Mouse (Mus musculus) kidney, adult 11 months (tissue): Measurements from ENCODE around the gene Cd70.
"Not testable (repeated sequence)": the region's sequence is repeated elsewhere in the genome, so short reads cannot be mapped to it uniquely, and the experiment has no call there.

Source experiments
- DNase-seq: peaks from one replicate; pipeline ENCODE4 v3.0.0; 2022

Cd70 gene

DNA sequence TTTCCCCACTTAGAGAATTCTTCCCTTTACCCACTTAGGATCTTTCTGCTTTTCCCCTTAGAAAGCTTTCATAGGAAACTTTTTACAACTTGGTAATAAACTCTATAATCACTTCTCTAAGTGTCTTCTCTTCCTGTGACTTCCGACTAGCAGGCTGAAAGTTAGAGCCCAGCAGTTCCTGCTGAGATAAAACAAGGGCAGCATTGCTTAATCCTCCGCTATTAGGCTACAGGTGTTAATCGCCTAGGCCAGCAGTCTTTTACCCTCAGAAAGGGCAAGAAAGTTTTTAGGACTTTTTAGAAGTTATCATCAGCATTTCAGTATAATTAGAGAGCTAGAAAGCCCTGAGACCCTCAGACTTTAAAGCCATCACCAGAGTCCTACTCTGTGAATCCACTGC is 15.6 kb downstream of the Cd70 start:
- DNase-seq: not testable (repeated sequence)

DNA sequence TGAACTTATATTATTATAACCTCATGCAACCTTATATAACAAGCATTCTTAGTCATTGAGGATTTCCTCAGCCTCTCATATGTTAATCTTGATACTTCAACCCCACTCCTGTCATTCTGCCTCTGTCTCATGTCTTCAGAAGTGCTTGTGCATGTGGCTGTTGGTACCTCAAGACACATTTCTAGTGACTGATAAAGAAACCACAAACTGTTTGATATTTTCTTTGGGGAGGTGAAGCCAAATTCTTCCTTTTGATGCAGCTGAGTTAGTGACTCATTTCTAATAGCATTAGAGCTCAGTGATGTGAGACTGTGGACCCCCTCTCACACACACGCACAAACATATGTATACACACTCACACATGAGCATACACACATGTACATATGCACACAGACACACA is 17.8 kb downstream of the Cd70 start:
- DNase-seq: no peak

DNA sequence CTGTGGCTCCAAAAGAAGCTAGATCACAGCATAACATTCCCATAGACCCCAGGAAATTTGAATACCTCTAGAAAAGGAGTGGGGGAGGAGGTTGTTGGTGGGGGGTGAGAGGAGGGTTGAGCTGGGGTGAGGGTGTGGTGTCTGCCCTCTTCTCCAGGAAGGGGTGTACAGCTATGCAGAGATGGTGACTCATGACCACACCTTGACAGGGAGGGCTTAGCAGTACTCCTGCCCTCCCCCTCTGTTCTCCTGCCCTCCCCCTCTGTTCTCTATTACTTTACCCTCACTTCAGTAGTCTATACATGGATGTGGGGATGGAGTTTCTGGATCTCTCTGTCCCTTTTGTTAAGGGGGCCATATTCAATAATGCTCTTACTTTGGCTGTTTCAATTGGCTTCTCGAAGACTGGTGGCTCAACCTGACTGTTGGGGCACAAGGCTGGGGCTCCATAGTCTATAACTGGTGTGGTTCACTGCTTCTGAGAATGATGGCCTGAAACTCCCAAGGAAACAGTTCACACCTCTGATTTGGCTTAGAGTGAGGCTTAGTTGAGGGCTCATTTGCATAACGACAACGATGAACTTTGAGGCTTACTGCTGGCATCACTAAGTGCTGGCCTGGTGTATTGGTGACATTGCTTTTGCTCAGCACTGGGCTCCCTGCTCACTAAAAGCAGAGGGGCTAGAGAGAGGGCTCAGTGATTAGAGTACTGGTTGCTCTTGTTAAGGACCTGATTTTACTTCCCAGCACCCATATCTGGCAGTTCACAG is 23.5 kb downstream of the Cd70 start:
- no peak for DNase-seq

DNA sequence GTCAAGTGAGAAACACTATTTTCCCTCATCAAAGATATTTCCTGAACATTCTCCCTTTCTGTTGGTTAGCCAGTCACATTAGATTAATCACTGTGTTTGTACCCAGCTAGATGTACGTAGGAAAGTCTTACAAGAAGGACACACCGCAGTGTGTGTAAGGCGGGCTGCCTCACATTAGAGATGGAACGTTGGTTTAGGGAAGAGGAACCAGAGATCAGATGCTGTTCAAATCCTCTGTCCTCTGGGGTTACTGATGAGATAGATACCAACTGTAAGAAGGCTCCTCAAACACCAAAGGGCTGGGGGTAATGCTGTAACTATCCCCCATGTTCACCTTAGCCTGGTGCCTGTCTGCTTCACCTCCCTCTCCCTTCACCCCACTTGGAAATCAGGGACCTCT is 24.8 kb downstream of the Cd70 start:
- no peak for DNase-seq

DNA sequence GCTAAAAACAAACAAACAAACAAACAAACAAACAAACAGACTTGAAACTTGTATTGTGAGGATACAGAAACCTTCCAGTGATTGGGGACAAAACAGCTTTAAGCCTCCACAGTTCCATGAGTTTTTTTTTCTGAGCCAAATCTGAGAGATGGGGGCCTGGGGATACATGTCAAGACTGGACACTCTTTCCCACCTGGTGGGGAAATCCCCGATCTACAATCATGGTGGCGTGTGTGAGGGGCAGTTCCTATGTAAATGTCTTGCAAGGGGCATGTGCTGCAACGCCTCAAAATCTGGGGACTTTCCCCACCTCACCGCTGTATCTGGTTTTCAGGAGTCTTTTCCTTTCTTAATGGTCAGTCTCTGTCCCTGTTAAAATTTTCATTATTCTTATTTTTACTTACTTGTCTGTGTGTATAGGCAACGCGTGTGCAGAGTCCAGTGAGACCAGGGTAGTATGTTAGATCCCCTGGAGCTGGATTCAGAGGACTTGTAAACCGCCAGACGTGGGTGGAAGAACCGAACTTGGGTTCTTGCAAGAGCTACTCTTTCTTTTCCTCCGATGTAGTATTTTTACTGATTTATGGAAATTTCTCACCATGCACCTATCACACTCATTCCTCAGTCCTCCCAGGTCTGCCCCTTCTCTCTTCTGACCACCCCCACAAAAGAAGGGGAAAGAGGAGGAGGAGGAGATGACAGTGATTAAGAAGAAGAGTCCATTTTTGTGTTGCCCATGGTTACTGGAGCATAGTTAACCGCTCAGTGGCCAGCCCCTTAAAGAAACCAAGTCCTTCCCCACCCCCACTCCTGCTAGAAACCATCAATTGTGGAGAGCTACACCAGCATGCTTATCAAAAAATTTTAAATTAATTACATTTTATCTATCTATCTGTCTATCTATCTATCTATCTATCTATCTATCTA is 26.1 kb downstream of the Cd70 start:
- no peak for DNase-seq

DNA sequence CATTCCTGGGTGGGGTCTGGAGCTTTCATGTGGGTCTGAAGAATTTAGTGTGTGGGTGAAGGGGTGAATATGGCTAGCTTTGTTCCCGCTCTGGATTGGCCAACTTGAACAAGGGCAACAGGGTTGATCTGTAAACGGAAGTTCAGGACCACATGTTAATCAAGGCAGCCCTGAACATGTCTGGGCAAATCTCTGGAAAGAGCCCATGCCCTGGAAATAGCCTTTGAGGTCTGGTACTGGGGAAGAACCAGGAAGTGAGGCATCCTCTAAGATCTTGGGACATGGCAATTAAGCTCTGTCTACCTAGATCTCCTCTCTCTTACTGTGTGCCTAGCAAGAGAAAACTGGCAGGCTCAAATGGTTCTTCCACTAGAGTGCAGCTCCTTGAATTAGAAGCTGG is 27.7 kb downstream of the Cd70 start:
- no peak for DNase-seq

DNA sequence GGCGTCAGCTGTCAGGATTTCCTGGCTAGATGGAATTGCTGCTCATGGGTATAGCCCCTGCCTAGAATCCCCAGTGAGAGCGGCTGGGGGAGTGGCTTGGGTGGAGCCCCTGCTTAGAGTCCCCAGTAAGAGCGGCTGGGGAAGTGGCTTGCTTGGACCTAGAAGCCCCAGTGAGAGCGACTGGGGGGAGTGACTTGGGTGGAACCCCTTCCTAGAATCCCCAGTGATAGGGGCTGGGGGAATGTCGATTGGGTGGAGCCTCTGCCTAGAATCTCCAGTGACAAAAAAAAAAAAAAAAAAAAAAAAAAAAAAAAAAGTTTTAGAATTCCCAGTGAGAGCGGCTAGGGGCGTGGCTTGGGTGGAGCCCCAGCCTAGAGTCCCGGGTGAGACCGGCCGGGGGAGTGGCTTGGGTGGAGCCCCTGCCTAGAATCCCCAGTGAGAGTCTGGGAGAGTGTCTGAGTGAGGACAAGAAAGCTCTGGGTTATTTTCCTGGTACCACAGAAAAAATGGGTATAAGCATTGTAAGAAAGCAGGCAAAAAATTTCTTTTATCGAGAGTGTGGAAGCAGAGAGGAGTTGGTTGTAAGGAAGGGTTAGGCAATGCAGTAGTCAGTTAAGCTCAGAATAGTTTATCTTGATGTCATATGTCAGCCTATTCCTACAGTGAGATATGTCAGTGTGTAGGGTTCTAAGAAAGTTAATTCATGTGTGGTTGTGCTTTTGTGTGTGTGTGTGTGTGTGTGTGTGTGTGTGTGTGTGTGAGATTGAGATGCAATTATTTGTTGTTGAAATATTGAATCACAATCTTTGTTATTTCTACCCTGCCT is 30.8 kb downstream of the Cd70 start:
- DNase-seq: no peak

DNA sequence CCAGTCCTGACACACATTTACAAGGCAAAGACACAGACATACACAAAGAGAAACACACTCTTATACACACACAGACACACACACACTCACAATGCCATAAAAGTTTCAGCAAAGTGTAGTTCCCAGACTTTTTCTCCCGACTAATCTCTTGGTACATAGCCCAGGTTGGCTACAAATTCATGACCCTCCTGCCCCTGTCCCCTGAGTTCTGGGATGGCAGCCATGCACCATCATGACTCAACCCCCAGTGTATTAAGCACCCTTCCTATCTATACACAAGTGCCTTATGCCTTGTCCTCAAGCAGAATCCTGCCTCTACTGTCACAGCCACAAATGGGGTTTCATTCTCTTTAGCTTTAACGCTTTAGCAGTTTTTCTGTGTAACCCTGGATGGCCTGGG is 32.8 kb downstream of the Cd70 start:
- DNase-seq: no peak

DNA sequence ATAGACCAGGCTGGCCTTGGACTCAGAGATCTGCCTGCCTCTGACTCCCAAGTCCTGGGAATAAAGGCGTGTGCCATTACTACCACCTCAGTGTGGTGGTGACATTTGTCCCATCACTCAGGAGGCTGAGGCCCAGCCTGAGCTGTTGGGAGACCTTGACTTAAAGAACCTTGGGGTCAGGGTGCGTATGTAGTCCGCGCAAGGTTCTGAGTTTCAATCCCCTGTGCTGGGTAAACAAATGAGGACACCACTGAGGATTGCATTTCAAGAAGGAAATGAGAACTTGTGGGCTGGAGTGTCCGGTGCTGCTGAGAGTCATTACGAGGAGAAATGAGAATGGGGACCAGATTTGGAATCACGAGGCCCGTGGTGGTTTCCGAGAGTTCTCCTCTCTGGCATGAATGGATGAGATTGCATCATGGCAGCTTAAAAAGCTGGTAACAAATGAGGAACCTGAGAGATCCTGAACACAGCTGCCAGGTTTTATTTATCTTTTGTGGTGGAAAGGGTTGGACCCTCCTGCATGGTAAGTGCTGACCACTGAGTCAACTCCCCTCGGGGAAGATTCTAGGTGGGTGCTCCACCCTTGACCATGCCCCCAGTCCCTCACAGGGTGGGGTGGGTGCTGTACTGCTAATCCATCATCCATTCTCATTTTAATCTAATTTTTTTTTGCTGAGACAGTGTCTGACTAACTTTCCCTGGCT is 36.7 kb downstream of the Cd70 start:
- no peak for DNase-seq

DNA sequence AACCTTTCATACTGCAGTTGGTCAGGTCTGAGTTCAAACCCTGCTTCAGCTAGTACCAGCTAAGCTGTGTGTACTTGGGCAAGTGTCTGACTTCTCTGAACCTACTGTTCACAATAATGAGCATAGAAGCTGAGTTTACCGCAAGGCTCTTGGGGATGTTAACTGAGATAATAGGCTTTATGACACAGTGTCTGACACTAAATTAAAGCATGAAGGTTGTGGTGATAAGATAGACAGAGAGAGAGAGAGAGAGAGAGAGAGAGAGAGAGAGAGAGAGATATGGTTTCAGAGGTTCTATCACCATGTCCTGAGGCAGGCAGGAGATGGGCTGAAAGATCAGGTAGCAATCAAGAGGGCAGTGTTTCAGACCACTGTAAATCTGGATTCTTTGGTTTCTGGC is 39.6 kb downstream of the Cd70 start:
- DNase-seq: no peak

DNA sequence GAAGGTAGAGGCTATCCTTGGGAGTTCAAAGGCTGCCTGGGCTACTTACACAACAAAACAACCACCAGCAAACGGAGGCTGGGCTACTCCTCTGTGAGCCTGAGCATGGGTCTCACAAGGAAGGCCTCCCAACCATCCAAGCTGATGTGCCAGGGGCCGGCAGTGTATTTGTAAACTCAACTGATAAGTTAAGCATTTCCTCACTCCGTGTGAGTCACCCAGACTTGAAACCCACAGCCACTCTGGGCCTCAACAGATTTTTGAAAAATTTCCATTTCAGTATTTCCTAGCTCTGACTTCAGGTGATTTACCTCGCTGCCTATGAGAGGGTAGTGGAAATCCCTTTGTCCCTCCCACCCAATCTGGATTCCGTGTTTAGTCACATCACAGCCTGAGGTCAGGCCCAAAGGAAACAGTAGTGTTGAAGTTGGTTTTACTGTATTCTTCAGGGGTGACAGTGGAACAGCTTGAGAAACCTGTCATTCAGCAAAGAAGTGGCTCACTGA is 40.9 kb downstream of the Cd70 start:
- no peak for DNase-seq

DNA sequence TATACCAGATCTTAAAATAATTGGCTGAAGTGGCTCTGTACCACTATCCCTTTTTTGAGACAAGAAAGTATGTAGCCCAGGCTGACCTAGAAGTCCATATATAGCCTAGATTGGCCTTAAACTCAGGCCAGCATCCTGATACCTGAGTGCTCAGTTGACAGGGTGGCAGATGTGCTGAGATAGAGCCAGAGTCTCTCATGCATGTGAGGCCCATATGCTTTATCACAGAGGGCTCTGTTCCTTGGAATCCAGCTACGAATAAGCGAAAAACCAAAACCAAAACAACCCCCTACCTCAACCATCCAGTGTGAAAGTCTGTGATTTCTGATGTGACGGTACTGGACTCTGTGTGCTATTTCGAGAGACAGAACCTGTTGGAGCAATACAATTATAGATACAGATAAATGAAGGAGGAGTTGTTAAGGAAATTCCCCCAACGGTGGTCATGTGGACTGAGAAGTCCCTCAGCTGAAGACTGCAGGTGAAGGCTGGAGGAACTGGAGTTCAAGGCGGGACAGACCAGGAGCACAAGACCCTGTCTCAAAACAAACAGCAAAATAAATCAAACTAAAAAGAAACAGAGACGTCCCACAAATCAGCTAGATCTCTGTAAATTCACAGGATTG is 41.4 kb downstream of the Cd70 start:
- no peak for DNase-seq

DNA sequence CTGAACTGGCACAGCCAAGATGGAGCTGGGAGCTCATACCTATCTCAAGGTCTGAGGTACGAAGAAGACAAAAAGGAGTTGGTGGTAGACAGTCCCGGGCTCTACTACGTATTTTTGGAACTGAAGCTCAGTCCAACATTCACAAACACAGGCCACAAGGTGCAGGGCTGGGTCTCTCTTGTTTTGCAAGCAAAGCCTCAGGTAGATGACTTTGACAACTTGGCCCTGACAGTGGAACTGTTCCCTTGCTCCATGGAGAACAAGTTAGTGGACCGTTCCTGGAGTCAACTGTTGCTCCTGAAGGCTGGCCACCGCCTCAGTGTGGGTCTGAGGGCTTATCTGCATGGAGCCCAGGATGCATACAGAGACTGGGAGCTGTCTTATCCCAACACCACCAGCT is 42.5 kb downstream of the Cd70 start:
- DNase-seq: no peak

DNA sequence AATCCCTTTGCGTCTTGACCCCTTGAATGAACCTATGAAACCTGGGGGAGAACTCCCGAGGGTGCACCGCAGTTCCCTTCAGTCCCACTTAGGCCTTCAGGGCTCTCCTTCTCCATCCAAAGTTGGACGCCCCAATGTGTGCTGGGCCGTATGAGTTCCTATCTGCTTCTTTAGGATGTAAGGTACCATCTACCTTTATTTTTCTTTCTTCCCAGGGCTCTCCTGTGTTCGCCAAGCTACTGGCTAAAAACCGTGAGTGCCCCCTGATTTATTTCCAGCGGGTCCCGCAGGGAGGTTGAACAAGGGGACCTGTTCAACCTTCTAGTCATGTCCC is 43.6 kb downstream of the Cd70 start:
- DNase-seq: no peak

DNA sequence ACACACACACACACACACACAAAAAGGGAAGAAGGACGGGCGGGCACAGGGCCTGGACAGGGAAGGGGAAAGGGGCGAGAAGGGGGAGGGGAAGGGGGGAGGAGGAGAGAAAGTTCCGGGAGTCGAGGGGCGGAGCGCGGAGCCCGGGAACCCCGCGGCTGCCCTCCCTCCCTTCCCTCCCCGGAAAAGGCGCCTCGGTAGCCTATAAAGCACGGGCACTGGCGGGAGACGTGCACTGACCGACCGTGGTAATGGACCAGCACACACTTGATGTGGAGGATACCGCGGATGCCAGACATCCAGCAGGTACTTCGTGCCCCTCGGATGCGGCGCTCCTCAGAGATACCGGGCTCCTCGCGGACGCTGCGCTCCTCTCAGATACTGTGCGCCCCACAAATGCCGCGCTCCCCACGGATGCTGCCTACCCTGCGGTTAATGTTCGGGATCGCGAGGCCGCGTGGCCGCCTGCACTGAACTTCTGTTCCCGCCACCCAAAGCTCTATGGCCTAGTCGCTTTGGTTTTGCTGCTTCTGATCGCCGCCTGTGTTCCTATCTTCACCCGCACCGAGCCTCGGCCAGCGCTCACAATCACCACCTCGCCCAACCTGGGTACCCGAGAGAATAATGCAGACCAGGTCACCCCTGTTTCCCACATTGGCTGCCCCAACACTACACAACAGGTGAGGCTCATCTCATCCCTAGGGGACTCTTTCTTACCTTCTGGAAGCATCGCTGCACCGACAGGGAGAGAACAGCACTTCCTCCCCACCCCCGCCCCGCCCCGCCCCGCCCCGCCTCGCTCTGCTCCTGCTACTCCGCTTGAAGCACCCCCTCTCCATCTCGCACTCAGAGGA is 44.2 kb downstream of the Cd70 start, which contains the start of gene Tnfsf9:
Gene Tnfsf9 (plus strand): TSS at position 145 of the 854 bp plus-strand sequence.
- DNase-seq: no peak

DNA sequence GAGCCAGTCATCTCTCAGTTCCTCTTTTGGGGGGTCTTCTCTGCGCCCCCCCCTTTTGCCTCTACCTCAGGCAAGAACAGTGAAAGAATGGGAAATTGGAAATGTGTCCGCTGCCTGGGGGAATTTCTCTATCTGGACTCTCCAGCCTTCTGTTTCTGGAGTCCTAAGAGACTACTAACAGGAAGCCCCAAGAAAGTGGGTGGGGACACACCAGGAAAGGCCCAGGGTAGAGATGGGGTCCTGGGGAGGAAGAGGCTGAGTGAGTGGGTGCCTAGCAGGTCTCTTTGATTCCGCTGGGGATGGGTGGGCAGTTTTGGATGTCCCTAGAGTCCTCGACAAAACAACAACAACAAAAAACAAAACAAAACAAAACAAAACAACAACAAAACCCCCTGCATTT is 45.1 kb downstream of the Cd70 start:
- DNase-seq: no peak

DNA sequence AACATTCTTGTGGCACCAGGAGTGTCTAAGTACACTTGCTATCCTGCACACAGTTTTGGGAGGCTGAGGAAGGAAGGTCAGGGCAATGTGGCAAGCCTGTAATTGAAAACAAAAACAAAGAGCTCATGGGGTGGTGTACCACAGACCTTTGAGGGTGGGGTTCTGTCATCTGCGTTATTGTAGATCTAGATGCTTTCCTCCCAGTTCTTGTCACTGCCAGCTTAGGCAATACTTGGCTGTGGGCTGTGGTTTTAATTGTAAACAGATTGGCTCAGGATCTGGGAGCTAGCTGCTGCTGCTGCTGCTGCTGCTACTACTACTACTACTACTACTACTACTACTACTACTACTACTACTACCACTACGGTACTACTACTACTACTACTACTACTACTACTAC is 47.3 kb downstream of the Cd70 start:
- no peak for DNase-seq

DNA sequence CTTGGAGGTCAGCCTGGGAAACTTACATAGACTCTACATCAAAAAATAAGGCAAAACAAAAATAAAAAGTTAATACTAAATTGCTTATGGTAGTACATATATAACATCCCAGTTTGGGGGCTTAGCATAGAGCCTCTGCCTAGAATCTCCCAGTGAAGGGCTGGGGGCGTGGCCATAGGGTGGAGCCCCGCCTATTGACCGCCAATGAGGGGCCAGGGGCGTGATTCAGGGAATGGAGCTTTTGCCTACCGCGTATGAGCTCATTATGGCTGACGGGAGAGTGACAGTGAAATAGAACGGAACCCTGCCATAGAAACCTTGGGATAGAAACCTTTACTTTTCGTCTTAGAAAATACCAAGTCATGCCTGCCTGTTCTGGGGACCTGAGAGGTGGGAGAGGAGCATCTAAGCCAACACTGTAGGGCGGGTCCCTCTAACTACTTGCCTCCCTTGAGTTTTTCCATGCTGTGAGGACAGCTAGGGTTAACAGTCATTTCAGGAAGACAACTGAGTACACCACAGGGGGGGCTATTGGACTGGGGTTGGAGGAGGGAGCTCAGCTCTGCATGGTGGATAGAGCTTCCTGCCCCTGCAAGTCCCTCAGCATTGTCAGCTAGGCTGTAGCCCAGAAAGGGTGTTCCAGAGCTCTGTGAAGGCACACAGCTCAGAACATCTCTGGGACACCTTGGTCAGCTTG is 49.8 kb downstream of the Cd70 start:
- DNase-seq: no peak

DNA sequence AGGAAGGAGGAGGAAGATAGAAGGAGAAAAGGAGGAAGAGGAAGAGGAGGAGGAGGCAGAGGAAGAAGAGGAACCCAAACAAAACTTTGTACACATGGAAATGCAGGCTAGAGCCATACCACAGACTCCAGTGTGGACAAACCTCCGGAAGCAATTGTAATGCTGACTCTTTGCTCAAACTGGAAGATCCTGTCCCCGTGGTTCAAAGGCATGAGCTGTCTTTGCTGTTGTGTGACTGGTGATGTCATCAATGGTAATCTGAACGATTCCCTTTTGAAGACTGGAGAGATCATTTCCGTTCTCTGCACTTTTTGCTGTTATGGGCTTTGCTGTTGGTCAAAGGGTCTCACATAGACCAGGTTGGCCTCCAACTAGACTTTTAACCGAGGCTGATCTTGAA is 51.3 kb downstream of the Cd70 start:
- no peak for DNase-seq

DNA sequence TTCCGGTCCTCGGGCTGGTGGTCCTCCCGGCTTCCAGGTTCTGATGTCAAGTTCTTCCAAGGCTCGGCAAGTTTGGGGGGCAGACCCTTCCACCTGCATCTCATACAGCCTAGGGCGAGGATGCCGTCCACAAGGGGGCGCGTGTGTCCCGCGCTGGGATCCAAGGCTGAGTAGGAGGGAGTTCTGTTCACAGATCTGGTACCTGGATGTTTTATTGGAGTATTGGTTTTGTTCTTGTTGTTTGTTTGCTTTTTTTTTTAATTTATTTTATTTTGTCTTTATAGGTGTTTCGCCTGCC is 53.0 kb downstream of the Cd70 start:
- DNase-seq: peak; percentile 60
